Mouse (Mus musculus): ENCODE results near the gene Sertad1. TPM values are rescaled to one million over a fixed set of nuclear protein-coding genes. Genes with fewer than 3 reads are reported as not detected.
A peak's percentile ranks its signal among the peaks of the same experiment; 100 is the strongest.

The Sertad1 gene
- 35.6 and 43.1 TPM in 2 replicates for polyA plus RNA-seq (2014; fragmentation: Nextera tagmentation; extraction: Ambion mirVana)

- Histone ChIP-seq H3K36me3 (ENCODE audit: control insufficient read depth, insufficient read depth, low read length) (peaks cover 8% of the 10 kb centered on the region), H3K27me3 (ENCODE audit: control insufficient read depth, insufficient read depth, low read length) (no peaks in the 10 kb centered on the region), H3K4me2 (replicated peaks; ENCODE audit: low read depth, low read length) (peak within 1 kb of the TSS; percentile 72), H3K9ac (ENCODE audit: low read depth, low read length) (peak within 1 kb of the TSS; percentile 85), H3K27ac (ENCODE audit: low read depth, low read length) (peak within 1 kb of the TSS; percentile 98), H3K9me3 (ENCODE audit: control insufficient read depth, low read length) (no peaks in the 10 kb centered on the region), H3K4me1 (ENCODE audit: control insufficient read depth, insufficient read depth, low read length) (peaks cover 19% of the 10 kb centered on the region; the same call in 1 of the 2 replicates), H3K4me3 (ENCODE audit: low read length) (peak within 1 kb of the TSS; percentile 76)
- WGBS, result under 1% methylated on average over 72 of the region's 80 CpGs
- ATAC-seq (ENCODE audit: low FRiP score, low TSS enrichment), result peak; percentile 93
Observed at GRCm38 (mm10) chr7:27486770-27487697, at the start of gene Sertad1. Gene Sertad1 (plus strand): TSS chr7:27486910.

- H3K9me3 ChIP-seq (ENCODE audit: control insufficient read depth, low read length), result no peaks in the 10 kb centered on the region; the same call in 1 of the 2 replicates
- ATAC-seq (ENCODE audit: low FRiP score, low TSS enrichment), result no peak
- no peak overlapping the region for H3K9ac ChIP-seq (ENCODE audit: low read depth, low read length)
- WGBS, result 63% methylated on average over 5 of the region's 5 CpGs
- H3K27ac ChIP-seq (ENCODE audit: low read depth, low read length), result no peak overlapping the region
- H3K4me2 ChIP-seq (replicated peaks; ENCODE audit: low read depth, low read length), result no peak overlapping the region
- H3K27me3 ChIP-seq (ENCODE audit: control insufficient read depth, insufficient read depth, low read length), result peaks cover 15% of the 10 kb centered on the region
- no peak overlapping the region for H3K4me3 ChIP-seq (ENCODE audit: low read length)
- H3K4me1 ChIP-seq (ENCODE audit: control insufficient read depth, insufficient read depth, low read length), result no peaks in the 10 kb centered on the region
- no peaks in the 10 kb centered on the region for H3K36me3 ChIP-seq (ENCODE audit: control insufficient read depth, insufficient read depth, low read length)
Observed at GRCm38 (mm10) chr7:27437544-27437943, 49.2 kb upstream of the Sertad1 start.

- no peak overlapping the region for H3K9ac ChIP-seq (ENCODE audit: low read depth, low read length)
- H3K27me3 ChIP-seq (ENCODE audit: control insufficient read depth, insufficient read depth, low read length), result peaks cover under 1% of the 10 kb centered on the region
- H3K36me3 ChIP-seq (ENCODE audit: control insufficient read depth, insufficient read depth, low read length), result no peaks in the 10 kb centered on the region
- H3K4me1 ChIP-seq (ENCODE audit: control insufficient read depth, insufficient read depth, low read length), result no peaks in the 10 kb centered on the region
- H3K9me3 ChIP-seq (ENCODE audit: control insufficient read depth, low read length), result no peaks in the 10 kb centered on the region; the same call in 1 of the 2 replicates
- H3K4me3 ChIP-seq (ENCODE audit: low read length), result no peak overlapping the region
- WGBS, result 80% methylated on average over 4 of the region's 4 CpGs
- H3K4me2 ChIP-seq (replicated peaks; ENCODE audit: low read depth, low read length), result no peak overlapping the region
- no peak for ATAC-seq (ENCODE audit: low FRiP score, low TSS enrichment)
- no peak overlapping the region for H3K27ac ChIP-seq (ENCODE audit: low read depth, low read length)
Observed at GRCm38 (mm10) chr7:27440014-27440413, 46.7 kb upstream of the Sertad1 start.

DNA sequence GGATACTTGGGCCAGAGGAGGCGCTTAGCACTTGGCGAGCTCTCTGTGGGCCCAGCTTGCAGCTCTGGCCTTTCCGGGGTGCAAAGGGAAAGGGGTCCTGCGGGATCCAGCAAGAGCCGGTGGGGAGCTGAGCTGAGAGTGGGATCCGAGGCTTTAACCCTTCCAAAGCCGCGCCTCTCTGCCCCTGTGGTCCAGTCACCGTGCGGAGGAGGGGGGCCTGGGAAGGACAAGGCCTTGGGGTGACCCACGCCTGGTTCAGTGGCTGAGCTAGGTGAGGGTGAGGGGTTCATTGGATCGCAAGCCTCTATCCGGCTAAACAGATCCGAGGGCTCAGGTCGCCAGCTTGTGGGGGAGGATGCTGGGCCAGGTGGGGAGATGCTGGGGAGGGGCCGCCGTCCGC, 40.7 kb upstream of the Sertad1 start:
- H3K9me3 ChIP-seq (ENCODE audit: control insufficient read depth, low read length), result no peaks in the 10 kb centered on the region
- peak overlapping the region; percentile 97 for H3K4me2 ChIP-seq (replicated peaks; ENCODE audit: low read depth, low read length)
- H3K9ac ChIP-seq (ENCODE audit: low read depth, low read length), result peak overlapping the region; percentile 68
- H3K4me3 ChIP-seq (ENCODE audit: low read length), result peak overlapping the region; percentile 46
- peaks cover 13% of the 10 kb centered on the region for H3K27me3 ChIP-seq (ENCODE audit: control insufficient read depth, insufficient read depth, low read length)
- no peaks in the 10 kb centered on the region for H3K36me3 ChIP-seq (ENCODE audit: control insufficient read depth, insufficient read depth, low read length)
- ATAC-seq (ENCODE audit: low FRiP score, low TSS enrichment), result no peak; the same call in 1 of the 2 replicates
- H3K4me1 ChIP-seq (ENCODE audit: control insufficient read depth, insufficient read depth, low read length), result 0 out of 2 replicates have a peak, but pooled peaks cover 6% of the 10 kb centered on the region
- WGBS, result 5% methylated on average over 18 of the region's 18 CpGs
- no peak overlapping the region for H3K27ac ChIP-seq (ENCODE audit: low read depth, low read length)

DNA sequence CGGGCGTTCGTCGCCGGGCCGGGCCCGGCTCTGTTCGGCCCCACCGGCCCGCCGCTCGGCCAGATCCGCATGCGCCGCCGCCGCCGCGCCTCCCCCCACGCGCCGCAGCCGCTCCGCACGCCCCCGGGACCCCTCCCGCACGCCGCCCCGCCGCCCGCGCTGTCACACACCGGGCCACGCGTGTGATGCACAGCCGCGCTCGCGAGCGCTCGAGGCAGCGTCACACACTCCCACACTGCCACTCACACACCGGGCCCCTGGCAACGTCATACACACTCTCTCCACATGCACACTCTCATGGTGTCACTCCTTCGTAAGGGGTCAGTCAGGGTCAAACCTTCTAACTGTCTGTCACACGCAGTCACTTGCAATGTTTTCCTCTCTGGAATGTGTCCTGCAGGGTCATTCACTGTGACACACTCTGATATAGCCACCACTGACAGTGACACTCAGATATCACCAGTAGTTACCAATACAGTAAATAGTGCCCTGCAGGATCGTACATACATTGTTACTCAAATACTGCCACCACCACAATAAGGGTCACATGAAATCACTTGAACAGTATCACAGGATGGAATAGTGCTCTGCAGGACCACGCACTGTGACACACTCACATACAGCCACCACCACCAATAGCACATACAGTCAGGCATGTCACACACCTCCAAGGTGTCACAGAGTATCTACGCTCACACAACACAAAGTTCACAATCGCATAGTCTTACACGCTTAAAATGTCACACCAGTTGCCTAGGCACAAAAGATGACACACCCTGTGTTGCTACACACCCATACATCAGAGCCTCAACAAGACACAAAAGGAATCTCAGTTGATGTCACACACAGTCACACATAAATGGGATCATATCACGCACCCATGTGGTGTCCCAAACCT, 39.9 kb upstream of the Sertad1 start:
- H3K4me3 ChIP-seq (ENCODE audit: low read length), result peak overlapping the region; percentile 46
- H3K4me2 ChIP-seq (replicated peaks; ENCODE audit: low read depth, low read length), result peak overlapping the region; percentile 97
- no peaks in the 10 kb centered on the region for H3K36me3 ChIP-seq (ENCODE audit: control insufficient read depth, insufficient read depth, low read length)
- peaks cover 13% of the 10 kb centered on the region for H3K27me3 ChIP-seq (ENCODE audit: control insufficient read depth, insufficient read depth, low read length)
- H3K27ac ChIP-seq (ENCODE audit: low read depth, low read length), result no peak overlapping the region
- 0 out of 2 replicates have a peak, but pooled peaks cover 6% of the 10 kb centered on the region for H3K4me1 ChIP-seq (ENCODE audit: control insufficient read depth, insufficient read depth, low read length)
- no peaks in the 10 kb centered on the region for H3K9me3 ChIP-seq (ENCODE audit: control insufficient read depth, low read length)
- H3K9ac ChIP-seq (ENCODE audit: low read depth, low read length), result peak overlapping the region; percentile 68
- WGBS, result 9% methylated on average over 42 of the region's 53 CpGs
- peak; percentile 13; the same call in 1 of the 2 replicates for ATAC-seq (ENCODE audit: low FRiP score, low TSS enrichment)

GRCm38 (mm10) chr7:27447419-27448286, 39.1 kb upstream of the Sertad1 start, which contains the start of the genes Sptbn4 and Blvrb:
Gene Sptbn4 (minus strand): TSS chr7:27447686.
Gene Blvrb (plus strand): TSS chr7:27447978.
- H3K36me3 ChIP-seq (ENCODE audit: control insufficient read depth, insufficient read depth, low read length), result no peaks in the 10 kb centered on the region

DNA sequence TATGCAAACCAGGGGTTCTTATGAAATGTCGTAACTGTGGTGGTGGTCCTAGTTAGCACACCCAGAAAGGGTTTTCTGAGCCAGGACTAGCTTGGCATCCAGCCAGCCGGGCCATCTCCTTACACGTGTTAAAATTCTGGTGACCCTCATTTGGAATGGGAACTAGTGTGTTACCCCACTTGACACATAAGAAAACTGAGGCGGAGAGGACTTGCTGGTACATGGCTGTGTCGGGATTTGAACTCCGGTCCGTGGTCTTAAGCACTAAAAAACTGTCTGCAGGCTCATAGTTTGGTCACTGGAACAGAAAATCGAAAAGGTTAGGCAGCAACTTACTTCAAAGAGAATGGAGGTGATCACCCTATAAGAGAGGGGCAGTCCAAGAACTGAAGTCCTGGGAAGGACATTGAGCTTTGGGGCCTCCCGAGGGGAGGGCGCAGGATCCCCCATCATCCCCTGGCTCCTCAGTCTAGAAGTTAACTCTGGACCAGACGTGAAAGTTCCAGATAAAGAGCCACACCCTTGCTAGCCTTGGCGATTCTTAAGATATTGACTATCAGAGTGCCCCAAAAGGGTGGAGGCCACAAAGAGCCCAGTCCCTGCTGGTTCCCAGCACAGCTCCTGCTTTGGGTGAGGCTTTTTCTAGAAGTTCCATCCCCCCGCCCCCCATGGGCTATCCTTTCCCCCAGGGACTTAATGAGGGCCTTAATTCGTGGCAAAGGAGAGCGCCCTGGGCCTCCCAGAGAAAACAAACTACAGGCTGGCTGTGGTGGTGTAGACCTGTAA, 38.1 kb upstream of the Sertad1 start:
- ATAC-seq (ENCODE audit: low FRiP score, low TSS enrichment), result no peak
- no peak overlapping the region for H3K27ac ChIP-seq (ENCODE audit: low read depth, low read length)

More at GRCm38 (mm10) chr7:27447419-27448286, 39.1 kb upstream of the Sertad1 start, which contains the start of the genes Sptbn4 and Blvrb:
- peak; percentile 94 for ATAC-seq (ENCODE audit: low FRiP score, low TSS enrichment)
- no peaks in the 10 kb centered on the region for H3K9me3 ChIP-seq (ENCODE audit: control insufficient read depth, low read length)
- under 1% methylated on average over 54 of the region's 54 CpGs for WGBS
- H3K4me1 ChIP-seq (ENCODE audit: control insufficient read depth, insufficient read depth, low read length), result 0 out of 2 replicates have a peak, but pooled peaks cover 6% of the 10 kb centered on the region
- peak within 1 kb of the TSS; percentile 68 for H3K9ac ChIP-seq (ENCODE audit: low read depth, low read length)
- no peak within 1 kb of the TSS for H3K27ac ChIP-seq (ENCODE audit: low read depth, low read length)
- peak within 1 kb of the TSS; percentile 97 for H3K4me2 ChIP-seq (replicated peaks; ENCODE audit: low read depth, low read length)
- peaks cover 13% of the 10 kb centered on the region for H3K27me3 ChIP-seq (ENCODE audit: control insufficient read depth, insufficient read depth, low read length)
- peak within 1 kb of the TSS; percentile 67 for H3K4me3 ChIP-seq (ENCODE audit: low read length)

More for the DNA sequence above, 38.1 kb upstream of the Sertad1 start:
- H3K27me3 ChIP-seq (ENCODE audit: control insufficient read depth, insufficient read depth, low read length), result peaks cover 13% of the 10 kb centered on the region
- 0 out of 2 replicates have a peak, but pooled peaks cover 6% of the 10 kb centered on the region for H3K4me1 ChIP-seq (ENCODE audit: control insufficient read depth, insufficient read depth, low read length)
- no peaks in the 10 kb centered on the region for H3K9me3 ChIP-seq (ENCODE audit: control insufficient read depth, low read length)
- 53% methylated on average over 15 of the region's 15 CpGs for WGBS
- no peaks in the 10 kb centered on the region for H3K36me3 ChIP-seq (ENCODE audit: control insufficient read depth, insufficient read depth, low read length)
- peak overlapping the region; percentile 97 for H3K4me2 ChIP-seq (replicated peaks; ENCODE audit: low read depth, low read length)
- H3K4me3 ChIP-seq (ENCODE audit: low read length), result peak overlapping the region; percentile 67
- H3K9ac ChIP-seq (ENCODE audit: low read depth, low read length), result peak overlapping the region; percentile 68; the same call in 1 of the 2 replicates

Data from kidney, embryonic 14.5 days (tissue).